Mouse (Mus musculus): Measurements from ENCODE around the gene Hist1h2an. TPM values are rescaled to one million over a fixed set of nuclear protein-coding genes. Genes with fewer than 3 reads are reported as not detected.
"Not testable (repeated sequence)": the region's sequence is repeated elsewhere in the genome, so short reads cannot be mapped to it uniquely, and the experiment has no call there.

Gene Hist1h2an
- polyA plus RNA-seq, 1 experiment from 2014 or later: 2.6 TPM

DNA sequence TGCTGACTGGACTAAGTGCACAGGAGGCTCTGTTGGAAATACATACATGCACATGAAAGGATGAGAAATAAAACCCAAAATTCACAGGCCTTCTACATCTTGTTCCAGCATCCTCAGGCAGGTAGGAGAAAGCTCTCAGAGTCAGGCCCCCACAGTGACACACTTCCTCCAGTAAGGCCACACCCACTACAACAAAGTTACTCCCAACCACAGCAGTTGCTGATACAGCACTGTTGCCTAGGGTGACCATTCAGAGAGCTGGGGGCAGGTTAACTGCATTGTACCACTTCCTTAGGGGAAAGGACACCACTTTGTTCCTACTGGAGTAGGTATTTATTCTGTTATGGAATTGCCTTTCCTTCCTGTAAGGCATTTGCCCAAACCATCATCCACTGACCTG, 10.1 kb upstream of the Hist1h2an start:
- H3K4me2 ChIP-seq (replicated peaks); ATAC-seq (replicated peaks); H3K4me1 ChIP-seq; H3K4me3 ChIP-seq; H3K27me3 ChIP-seq; H3K36me3 ChIP-seq; H3K27ac ChIP-seq (replicated peaks); H3K9me3 ChIP-seq; H3K9ac ChIP-seq (replicated peaks): not testable (repeated sequence)

DNA sequence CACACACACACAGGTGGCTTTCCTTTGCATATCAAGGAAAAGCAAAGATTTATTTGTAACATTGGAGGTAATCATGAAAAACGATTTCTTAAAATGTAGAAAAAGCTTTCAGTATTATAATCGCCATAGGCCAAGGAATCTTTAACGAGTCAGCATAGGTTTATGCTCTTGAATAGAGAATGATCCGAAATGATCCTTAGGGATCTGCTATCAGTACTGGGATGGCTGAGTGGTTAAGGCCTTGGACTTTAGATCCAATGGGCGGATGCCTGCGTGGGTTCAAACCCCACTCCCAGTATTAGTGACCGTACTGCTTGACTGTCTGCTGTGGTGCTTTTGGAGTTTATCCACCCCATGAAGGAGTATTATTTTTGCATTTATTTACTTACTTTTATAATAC, 8.6 kb upstream of the Hist1h2an start:
- 91% methylated on average over 7 of the region's 7 CpGs for WGBS
- no peaks in the 10 kb centered on the region for H3K27me3 ChIP-seq
- ATAC-seq (replicated peaks): no peak

DNA sequence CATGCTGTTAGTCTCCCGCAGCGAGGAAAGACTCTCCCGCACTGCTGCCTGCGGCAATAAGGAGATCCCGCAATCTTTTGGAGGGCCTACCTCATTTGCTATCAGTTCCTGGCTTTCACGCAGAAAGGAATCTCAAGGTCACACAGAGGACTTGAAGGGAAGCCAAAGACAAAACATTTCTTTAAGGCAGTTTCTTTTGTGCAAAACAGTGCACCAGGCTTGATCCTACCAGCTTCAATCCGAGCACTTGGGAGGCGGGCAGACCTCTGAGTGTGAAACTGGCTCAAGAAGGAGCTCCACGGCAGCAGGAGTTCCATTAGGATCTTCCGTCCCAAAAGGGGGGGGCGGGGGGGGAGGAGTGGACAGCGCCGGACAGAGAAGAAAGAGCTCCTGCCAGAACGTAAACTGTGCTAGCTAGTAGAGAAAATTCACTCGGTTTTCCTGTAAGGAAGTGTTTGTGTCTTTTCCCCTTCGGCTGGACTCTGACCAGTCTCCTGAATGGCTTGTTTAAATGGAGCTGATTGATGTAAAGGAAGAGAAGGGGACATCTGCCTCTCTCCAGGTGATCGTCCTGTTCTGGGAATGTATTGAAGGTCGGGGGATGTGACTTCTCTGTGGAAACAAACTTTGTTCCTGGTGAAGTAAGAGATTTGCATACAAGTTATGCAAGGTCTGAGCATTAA, 3.7 kb upstream of the Hist1h2an start:
- Histone ChIP-seq H3K4me1 (peaks cover 21% of the 10 kb centered on the region), H3K4me3 (0 out of 2 replicates have a peak overlapping the region, but pooled peaks have one; percentile 3), H3K27me3 (no peaks in the 10 kb centered on the region), H3K4me2 (replicated peaks) (peak overlapping the region; percentile 16), H3K36me3 (no peaks in the 10 kb centered on the region), H3K9me3 (no peaks in the 10 kb centered on the region), H3K27ac (replicated peaks) (no peak overlapping the region), H3K9ac (replicated peaks) (no peak overlapping the region)
- 5% methylated on average over 18 of the region's 18 CpGs for WGBS
- ATAC-seq (replicated peaks): no peak

More for the DNA sequence above, 8.6 kb upstream of the Hist1h2an start:
- Histone ChIP-seq H3K4me2 (replicated peaks) (no peak overlapping the region), H3K9ac (replicated peaks) (no peak overlapping the region), H3K27ac (replicated peaks) (no peak overlapping the region), H3K4me1 (no peaks in the 10 kb centered on the region), H3K9me3 (no peaks in the 10 kb centered on the region), H3K4me3 (no peak overlapping the region), H3K36me3 (no peaks in the 10 kb centered on the region)

DNA sequence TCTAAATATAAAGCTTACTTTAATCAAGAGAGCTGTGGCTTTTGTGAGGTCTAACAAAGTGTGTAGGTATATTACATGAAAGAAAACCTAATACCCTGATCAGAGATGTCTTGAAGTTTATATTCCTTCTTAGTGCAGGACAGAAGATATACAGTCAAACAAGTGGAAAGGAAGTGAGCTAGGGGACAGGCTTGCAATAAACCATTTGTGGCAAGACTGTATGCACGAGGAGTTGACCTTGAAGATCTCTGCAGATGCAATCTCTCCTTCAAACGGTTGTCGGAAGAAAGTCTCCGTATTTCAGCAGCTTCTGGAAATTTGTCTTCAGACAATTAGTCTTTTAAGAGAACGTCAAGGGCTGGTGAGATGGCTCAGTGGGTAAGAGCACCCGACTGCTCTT, 2.9 kb upstream of the Hist1h2an start:
- H3K36me3 ChIP-seq: no peaks in the 10 kb centered on the region
- ATAC-seq (replicated peaks): no peak
- 62% methylated on average over 6 of the region's 6 CpGs for WGBS

DNA sequence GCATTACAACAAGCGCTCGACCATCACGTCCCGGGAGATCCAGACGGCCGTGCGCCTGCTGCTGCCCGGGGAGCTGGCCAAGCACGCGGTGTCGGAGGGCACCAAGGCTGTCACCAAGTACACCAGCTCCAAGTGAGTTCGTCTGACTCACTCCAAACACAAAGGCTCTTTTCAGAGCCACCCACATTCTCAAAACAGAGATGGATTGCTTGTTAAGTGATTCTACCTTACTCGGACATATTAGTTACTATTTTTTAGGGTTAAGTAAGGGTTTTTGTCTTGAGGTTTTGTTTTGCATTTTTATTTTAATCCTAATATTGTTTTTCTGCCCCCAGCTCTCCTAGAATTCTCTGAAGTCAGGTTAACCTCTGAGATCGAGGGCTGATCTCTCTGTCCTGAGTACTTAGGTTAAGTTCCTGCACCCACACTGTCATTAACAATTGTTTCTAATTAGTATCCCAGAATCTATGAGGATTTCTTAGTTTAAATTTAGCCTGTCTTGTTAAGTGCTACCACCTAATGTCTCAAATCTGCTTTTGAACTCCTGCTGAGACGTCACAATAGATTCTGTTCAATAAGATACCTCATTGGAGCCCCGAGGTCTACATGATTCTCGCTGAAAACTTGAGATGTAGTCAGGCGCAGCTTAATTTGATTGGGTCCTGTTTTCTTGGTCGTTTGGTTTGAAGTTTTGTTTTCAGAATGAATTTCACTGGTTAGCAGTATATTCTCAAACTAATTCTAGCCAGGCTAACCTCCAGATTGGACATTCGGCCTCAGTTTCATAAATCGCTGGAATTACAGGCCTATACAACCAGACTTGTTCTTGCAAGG, 959 bp upstream of the Hist1h2an start:
- no peaks in the 10 kb centered on the region for H3K27me3 ChIP-seq
- ATAC-seq (replicated peaks): peak; percentile 27
- H3K4me2 ChIP-seq (replicated peaks): peak overlapping the region; percentile 57
- H3K27ac ChIP-seq (replicated peaks): peak overlapping the region; percentile 88
- peaks cover 34% of the 10 kb centered on the region for H3K4me1 ChIP-seq
- H3K4me3 ChIP-seq: peak overlapping the region; percentile 42
- H3K9me3 ChIP-seq: no peaks in the 10 kb centered on the region
- 7% methylated on average over 16 of the region's 21 CpGs for WGBS
- H3K36me3 ChIP-seq: no peaks in the 10 kb centered on the region
- no peak overlapping the region for H3K9ac ChIP-seq (replicated peaks)

More for the DNA sequence above, 2.9 kb upstream of the Hist1h2an start:
- Histone ChIP-seq H3K4me2 (replicated peaks) (no peak overlapping the region), H3K9me3 (no peaks in the 10 kb centered on the region), H3K9ac (replicated peaks) (no peak overlapping the region), H3K27ac (replicated peaks) (no peak overlapping the region), H3K27me3 (no peaks in the 10 kb centered on the region), H3K4me1 (peaks cover 24% of the 10 kb centered on the region), H3K4me3 (no peak overlapping the region)

DNA sequence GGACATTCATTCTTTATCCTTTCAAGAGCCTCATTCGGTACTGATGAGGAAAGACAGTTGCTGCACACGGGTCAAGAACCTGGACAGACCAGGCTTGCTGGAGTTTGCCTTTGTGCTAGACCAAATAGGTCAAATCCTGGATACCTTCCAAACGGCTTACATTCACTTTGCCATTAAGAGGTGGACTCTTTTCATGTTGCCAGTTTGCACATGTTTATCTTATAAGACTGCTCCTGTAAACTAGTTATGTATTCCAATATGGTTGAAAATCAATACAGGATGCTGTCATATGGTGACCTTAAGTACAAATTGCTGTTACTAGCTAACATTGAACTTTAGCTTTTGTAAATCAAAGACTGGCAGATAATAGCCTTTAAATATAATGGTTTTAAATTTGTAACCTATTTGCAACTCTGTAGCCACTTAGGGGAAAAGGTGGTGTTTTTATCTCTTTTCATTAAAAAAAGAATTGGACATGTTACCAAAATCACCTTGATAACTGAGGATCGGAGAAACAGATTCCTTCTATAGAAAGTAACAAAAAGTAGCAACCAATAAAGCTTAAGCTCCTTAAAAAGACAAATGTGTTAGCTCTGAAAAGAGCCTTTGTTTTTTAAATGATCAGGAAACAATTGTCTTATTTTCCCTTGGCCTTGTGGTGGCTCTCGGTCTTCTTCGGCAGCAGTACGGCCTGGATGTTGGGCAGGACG, 674 bp downstream of the Hist1h2an start:
- no peak for ATAC-seq (replicated peaks)
- H3K9me3 ChIP-seq: no peaks in the 10 kb centered on the region
- H3K9ac ChIP-seq (replicated peaks): peak overlapping the region; percentile 49
- H3K4me2 ChIP-seq (replicated peaks): peak overlapping the region; percentile 57
- peaks cover 43% of the 10 kb centered on the region for H3K4me1 ChIP-seq
- peak overlapping the region; percentile 87 for H3K27ac ChIP-seq (replicated peaks)
- peak overlapping the region; percentile 42 for H3K4me3 ChIP-seq
- 2% methylated on average over 8 of the region's 8 CpGs for WGBS
- no peaks in the 10 kb centered on the region for H3K36me3 ChIP-seq
- no peaks in the 10 kb centered on the region for H3K27me3 ChIP-seq

DNA sequence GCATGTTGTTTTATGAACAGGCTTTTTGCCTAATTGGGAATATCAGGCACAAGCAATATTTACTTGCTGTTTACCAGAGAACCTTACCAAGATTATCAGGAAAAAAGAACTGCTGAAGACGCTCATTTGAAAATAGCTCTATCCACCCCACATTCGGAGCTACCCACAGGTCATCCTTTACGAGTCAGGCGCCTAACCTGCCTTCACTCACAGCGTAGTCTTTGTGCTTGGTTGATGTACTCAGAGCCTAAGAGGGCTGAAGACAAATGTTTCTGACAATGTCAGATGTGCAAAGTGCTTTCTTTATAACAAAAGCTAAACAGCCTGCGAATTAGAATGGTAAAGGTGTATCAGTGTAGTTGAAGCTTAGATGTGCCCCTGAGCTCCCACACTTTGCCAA, 2.7 kb downstream of the Hist1h2an start:
- Histone ChIP-seq H3K27ac (replicated peaks) (peak overlapping the region; percentile 88), H3K9me3 (no peaks in the 10 kb centered on the region), H3K4me1 (peaks cover 57% of the 10 kb centered on the region), H3K36me3 (no peaks in the 10 kb centered on the region), H3K4me3 (no peak overlapping the region), H3K9ac (replicated peaks) (peak overlapping the region; percentile 26; the same call in 1 of the 2 replicates), H3K4me2 (replicated peaks) (peak overlapping the region; percentile 77), H3K27me3 (no peaks in the 10 kb centered on the region)
- ATAC-seq (replicated peaks): no peak
- WGBS: 19% methylated on average over 6 of the region's 6 CpGs

DNA sequence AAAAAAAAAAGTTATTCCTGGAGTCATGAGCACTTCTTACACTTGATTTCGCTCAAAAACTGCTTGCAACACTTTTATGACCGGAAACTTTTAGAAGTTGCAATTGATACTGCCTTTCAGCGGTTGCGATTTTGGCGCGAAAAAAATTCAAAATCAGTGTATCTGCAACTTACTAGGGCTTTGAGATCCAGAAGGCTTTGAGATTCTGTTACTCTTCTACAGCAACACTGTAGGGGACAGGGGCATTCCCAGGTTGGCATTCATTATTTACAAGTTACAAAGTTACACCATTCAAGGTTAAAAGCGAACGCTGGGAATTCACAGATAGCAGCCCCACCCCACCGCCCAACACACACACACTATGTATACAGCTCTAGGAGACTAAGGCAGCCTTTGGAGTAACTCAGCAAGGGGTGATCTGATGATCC, 3.3 kb downstream of the Hist1h2an start:
- H3K4me3 ChIP-seq: peak overlapping the region; percentile 46
- no peaks in the 10 kb centered on the region for H3K36me3 ChIP-seq
- peak overlapping the region; percentile 88 for H3K27ac ChIP-seq (replicated peaks)
- peak overlapping the region; percentile 77 for H3K4me2 ChIP-seq (replicated peaks)
- H3K9ac ChIP-seq (replicated peaks): peak overlapping the region; percentile 26; the same call in 1 of the 2 replicates
- WGBS: under 1% methylated on average over 9 of the region's 9 CpGs
- no peaks in the 10 kb centered on the region for H3K9me3 ChIP-seq
- H3K27me3 ChIP-seq: no peaks in the 10 kb centered on the region
- peaks cover 59% of the 10 kb centered on the region for H3K4me1 ChIP-seq
- no peak for ATAC-seq (replicated peaks)

DNA sequence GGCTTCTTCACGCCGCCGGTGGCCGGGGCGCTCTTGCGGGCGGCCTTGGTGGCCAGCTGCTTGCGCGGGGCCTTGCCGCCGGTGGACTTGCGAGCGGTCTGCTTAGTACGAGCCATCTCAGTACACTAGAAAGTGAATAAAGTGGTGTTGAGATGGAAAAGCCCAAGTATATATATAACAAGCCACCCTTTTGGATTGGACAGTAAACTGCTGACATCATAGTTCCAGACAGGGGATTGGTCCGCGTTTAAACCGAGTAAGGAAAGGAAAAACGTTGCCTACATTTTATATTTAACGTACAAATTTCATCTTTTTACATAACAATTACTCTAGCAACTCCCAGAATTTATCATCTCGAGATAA, 3.8 kb downstream of the Hist1h2an start, which contains the start of gene Hist1h3i:
Gene Hist1h3i, minus strand, starts transcription at position 116 of the 363 bp plus-strand sequence.
- Histone ChIP-seq H3K4me1 (peaks cover 59% of the 10 kb centered on the region), H3K9ac (replicated peaks) (peak within 1 kb of the TSS; percentile 67), H3K9me3 (no peaks in the 10 kb centered on the region), H3K27ac (replicated peaks) (peak within 1 kb of the TSS; percentile 88), H3K4me2 (replicated peaks) (peak within 1 kb of the TSS; percentile 77), H3K4me3 (peak within 1 kb of the TSS; percentile 46), H3K27me3 (no peaks in the 10 kb centered on the region), H3K36me3 (no peaks in the 10 kb centered on the region)
- peak; percentile 79 for ATAC-seq (replicated peaks)
- 0% methylated on average over 17 of the region's 20 CpGs for WGBS

DNA sequence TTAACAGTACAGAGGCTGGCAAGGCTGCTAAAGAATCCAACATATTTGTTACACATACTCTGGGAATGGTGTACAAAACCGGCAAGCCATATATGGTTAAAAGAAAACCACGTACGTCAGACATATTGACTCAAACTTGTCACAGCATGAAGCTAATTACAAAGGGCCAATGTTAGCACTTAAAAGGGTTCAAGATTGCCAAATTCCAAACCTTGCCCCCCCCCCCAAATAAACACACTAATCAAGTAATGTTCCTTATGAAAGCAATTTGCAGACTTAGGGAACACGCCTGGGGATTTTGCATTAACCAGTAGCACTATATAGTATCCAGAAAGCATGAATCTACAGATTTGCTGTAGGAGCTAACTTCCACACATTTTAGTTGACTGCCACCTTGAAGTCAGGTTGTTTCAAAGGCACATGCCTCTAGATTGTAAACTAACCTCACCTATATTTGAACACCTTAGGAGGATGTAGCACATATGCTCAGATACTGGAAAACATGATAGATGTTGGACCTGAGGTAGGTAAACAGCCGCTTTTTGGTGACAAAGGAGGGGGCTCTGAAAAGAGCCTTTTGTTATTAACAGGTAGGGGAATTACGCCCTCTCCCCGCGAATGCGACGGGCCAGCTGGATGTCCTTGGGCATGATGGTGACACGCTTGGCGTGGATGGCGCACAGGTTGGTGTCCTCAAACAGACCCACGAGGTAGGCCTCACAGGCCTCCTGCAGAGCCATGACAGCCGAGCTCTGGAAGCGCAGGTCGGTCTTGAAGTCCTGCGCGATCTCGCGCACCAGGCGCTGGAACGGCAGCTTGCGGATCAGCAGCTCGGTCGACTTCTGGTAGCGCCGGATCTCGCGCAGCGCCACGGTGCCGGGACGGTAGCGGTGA, 4.4 kb downstream of the Hist1h2an start:
- Histone ChIP-seq H3K4me1 (peaks cover 57% of the 10 kb centered on the region), H3K27ac (replicated peaks) (peak overlapping the region; percentile 88), H3K9ac (replicated peaks) (peak overlapping the region; percentile 67), H3K4me2 (replicated peaks) (peak overlapping the region; percentile 77), H3K4me3 (peak overlapping the region; percentile 46)
- H3K9me3 ChIP-seq; H3K27me3 ChIP-seq; ATAC-seq (replicated peaks); H3K36me3 ChIP-seq: not testable (repeated sequence)
- WGBS: under 1% methylated on average over 23 of the region's 35 CpGs

DNA sequence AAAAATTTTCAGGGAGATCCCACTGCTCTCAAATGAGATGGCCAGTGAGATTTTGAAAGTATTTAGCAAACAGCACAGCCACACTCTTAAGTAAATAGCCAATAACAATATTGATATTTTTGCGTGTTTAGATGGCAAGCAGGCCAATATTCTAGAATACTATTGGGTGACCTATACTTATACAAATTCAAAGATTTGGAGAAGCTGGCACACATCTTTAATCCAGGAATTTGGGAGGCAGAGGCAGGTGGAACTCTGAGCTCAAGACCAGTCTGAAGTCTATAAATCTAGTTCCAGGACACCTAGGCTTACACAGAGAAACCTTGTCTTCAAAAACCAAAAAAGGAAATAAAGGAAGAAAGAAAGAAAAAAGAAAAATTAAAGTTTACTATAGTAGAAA, 5.4 kb downstream of the Hist1h2an start:
- no peak for ATAC-seq (replicated peaks)
- 95% methylated on average over 1 of the region's 1 CpGs for WGBS
- peaks cover 56% of the 10 kb centered on the region for H3K4me1 ChIP-seq

More for the DNA sequence above, 5.4 kb downstream of the Hist1h2an start:
- H3K4me2 ChIP-seq (replicated peaks): no peak overlapping the region
- no peaks in the 10 kb centered on the region for H3K9me3 ChIP-seq
- no peaks in the 10 kb centered on the region for H3K27me3 ChIP-seq
- H3K9ac ChIP-seq (replicated peaks): no peak overlapping the region
- no peak overlapping the region for H3K4me3 ChIP-seq
- H3K27ac ChIP-seq (replicated peaks): no peak overlapping the region
- no peaks in the 10 kb centered on the region for H3K36me3 ChIP-seq
